Mouse (Mus musculus): ENCODE data around the gene Ndnf. TPM values are rescaled to one million over a fixed set of nuclear protein-coding genes. Genes with fewer than 3 reads are reported as not detected.

Gene Ndnf
- under 1 TPM; 0.25 to 0.74 TPM for polyA plus RNA-seq (2017; shearing (Covaris generic))

DNA sequence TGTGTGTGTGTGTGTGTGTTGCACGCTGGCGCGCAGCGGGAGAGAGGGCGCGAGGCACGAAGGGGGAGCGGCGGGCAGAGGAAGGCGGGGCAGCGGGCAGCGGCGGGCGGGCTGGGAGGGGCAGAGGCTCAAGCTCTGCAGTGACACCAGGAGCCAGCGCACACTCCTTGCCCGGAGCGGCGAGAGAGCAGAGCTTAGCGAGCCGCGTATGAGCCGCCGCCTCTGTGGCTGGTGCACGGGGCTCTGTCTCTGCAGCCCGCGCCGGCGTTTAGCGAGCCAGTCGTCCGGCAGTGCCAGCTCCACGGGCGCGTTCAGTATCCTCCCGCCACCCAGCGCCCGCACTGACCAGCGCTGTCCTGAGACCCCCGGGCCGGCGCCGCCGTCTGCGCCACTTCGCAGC, at the start of gene Ndnf:
TSS of gene Ndnf (plus strand) at position 140 of the 400 bp plus-strand sequence.
- peak; percentile 60 for ATAC-seq

DNA sequence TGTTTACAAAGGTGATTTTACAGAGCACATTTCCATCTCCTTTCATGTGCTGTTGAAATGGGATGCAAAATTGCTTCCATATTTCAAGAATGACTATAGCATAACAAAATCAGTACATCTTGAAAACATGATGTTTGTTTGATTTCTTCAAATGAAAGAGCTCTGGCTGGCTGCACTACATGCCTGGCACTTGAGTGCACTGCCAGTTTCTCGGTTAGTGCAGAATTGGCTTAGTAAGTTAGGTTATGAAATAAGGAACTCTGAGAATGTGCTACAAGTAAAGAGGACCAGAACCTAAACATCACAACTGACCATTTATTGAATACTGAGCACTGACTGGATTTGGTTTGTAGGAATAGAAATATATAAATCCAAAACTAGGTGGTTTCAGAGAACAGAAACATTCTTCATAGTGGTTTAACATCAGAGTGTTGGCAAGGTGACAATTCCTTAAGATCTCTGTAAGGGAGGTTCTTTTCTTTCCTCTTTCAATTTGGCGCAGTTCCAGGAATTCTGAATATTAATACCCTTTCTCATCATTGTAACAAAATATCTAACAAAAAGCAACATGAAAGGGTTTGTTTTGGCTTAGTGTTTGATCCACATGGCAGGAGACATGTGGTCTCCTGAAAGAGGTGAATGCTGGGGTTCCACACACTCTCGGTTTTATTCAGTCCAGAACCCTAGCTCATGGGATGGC, 48.2 kb upstream of the Ndnf start:
- ATAC-seq: no peak

GRCm38 (mm10) chr6:65630578-65630977, 40.8 kb upstream of the Ndnf start:
- ATAC-seq: no peak

- ATAC-seq: no peak
These were observed 39.2 kb upstream of the Ndnf start for GRCm38 (mm10) chr6:65632184-65632583.

DNA sequence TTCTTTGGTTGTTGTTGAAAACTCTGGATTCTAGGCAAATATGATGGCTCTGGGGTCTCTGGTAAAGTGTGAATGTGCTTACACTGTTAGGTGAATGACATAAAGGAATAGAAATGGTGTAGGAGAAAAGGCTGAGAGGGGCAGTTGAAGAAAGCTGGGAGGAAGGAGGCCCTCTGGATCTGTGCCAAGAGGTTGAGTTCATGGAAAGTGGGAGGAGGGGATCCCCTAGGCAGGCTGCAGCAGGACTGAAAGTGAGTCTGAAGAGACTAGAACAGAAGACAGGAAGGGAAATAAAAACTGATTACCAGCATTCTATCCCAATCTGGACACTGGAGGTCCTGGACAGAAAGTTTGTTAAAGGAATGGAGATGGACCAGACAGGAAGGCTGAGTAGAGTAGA, 29.0 kb upstream of the Ndnf start:
- no peak for ATAC-seq

DNA sequence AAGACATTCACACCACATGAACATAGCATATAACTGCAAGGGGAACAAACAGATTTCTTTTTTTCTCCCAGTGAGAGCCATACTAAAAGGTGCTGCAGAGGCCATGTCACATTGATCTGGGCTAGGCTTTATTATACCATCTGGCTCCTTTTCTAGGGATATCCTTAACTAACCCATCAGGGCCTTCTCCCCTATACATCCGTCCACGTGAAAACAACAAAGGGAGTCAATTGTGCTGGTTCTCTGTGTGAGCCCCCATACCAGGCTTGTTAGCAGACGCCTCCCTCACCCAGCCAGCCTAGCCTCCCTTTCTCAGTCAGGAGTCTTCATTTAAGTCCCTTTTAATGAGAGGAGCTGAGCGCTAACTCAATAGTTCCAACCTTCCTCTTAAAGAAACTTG, 27.3 kb upstream of the Ndnf start:
- ATAC-seq: no peak

DNA sequence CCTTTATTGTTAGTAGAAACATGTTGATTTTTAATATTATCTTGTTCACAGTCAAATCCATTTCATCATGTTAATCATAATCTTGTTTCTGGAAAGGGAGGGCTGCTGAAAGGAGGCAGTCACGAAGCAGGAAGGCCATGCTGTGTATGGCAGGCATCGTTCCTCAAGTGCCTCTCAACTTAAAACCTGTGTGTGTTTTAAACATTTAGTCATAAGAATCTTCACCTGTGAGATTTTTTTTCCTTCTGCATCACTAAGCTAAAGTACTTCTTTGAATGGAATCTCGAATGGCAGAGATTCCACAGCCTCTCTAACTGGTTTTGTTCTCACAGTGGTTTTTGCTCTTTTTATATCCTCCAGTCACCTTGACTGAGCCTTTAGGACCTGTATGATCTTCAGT, 25.0 kb upstream of the Ndnf start:
- no peak for ATAC-seq

- peak; percentile 98 for ATAC-seq
These were observed 23.7 kb upstream of the Ndnf start for GRCm38 (mm10) chr6:65647731-65648130.

DNA sequence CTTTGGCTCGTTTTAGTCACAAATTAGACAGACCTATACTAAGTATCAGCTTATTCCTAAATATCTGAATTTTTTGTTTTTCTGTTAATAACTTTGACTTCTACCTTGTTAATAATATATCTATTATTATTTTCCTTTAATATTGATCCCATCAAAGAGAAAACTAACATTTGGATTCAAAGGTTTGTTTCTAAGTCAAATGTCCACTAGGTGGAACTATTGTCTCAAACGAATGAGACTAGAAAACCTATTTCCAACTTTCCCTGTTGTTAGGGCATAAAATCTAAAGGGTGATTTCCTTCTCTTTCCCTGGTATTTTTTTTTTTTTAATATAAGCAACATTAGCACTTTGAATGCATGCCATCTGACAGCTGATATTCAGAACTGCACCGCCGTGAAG, 20.0 kb upstream of the Ndnf start:
- no peak for ATAC-seq

DNA sequence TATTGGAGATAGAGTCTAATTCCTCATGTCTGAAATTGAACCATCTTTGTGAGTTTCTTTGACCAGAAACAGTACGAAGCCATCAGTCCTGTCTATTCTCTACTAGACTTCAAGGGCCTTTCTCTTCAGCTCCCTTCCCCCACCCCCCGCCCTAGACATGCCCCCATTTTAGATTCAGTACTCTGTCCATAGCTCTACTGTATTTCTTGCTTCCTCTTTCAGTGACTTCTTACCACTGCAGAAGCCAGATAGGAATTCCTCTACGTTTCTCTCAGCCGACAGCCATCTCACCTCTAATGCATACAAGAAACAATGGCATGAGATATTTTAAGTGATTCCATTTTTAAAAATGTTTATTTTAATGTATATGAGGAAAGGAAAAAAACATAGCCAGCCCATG, 10.1 kb upstream of the Ndnf start:
- ATAC-seq: no peak

DNA sequence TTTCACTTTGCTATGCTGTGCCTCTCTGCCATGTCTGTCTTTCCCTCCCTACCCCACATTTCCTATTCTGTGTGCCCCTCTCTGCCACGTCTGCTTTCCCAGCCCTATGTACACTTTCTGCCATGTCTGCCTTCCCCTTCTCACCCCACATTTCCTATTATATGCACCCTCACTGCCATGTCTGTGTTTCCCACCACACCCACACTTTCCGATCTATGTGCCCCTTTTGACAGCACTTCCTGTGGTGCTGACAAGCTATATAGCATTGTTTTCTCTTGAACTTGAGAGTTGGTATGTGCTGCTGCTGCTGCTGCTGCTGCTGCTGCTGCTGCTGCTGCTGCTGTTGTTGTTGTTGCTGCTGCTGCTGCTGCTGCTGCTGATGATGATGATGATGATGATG, 9.3 kb upstream of the Ndnf start:
- ATAC-seq: peak; percentile 93

- no peak for ATAC-seq
These were observed 7.4 kb upstream of the Ndnf start for GRCm38 (mm10) chr6:65663990-65664389.

DNA sequence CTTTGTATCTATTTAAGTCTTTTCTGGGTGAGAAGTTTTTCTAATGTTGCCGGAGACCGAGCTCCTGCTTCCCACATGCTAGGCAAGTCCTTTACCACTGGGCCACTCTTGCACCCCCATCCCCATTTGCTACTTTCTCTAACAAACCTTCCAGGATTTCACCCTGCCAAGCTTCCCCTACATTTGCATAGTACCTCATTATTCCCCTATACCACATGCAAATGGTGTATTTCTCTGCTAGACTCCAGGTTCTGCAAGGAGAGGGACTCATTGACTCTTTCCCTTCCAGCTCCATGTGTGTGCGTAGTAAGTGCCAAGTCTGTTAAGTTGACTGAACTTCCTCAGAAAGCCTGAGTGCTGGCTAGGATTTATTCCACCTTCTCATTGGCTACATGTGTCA, 5.1 kb upstream of the Ndnf start:
- ATAC-seq: no peak

GRCm38 (mm10) chr6:65669971-65670370, 1.4 kb upstream of the Ndnf start:
- ATAC-seq: no peak

GRCm38 (mm10) chr6:65670981-65671411, 394 bp upstream of the Ndnf start:
- ATAC-seq: no peak

- peak; percentile 48 for ATAC-seq
These were observed 991 bp downstream of the Ndnf start for GRCm38 (mm10) chr6:65672131-65673031.

DNA sequence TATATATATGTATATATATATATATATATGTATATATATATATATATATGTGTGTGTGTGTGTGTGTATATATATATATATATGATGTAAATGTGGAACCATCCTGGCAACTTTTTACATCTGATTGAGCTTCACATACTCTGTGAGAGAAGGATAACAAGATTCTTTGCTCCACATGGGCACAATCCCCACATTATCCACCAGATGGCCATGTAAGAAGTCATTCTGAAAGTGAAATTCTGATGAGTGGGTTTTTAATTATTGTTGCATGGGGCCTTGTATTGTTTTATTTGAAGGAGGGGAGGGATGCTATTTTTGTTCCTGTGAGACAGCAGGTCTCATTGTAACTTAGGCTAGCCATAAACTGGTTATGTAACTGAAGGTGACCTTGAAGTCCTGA, 22.5 kb downstream of the Ndnf start:
- ATAC-seq: no peak

DNA sequence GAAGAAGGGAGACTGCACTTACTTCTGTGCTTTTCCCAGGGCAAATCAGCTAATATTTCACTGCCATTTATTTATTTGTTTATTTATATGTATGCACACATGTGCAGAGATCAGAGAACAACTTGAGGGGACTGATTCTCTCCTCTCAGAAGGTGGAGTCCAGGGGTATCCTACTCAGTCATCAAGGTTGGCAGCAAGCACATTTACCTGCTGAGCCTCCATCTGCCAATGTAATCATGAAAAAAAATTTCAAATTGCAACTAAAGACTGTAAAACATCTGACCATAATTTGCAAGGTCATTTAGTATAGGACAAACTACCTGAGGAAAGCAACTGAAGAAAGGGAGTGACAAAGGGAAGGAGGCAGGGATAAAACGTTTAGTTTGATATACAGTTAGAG, 49.3 kb downstream of the Ndnf start:
- ATAC-seq: no peak

- ATAC-seq: no peak
These were observed 54.3 kb downstream of the Ndnf start for GRCm38 (mm10) chr6:65725677-65726076.

- ATAC-seq: no peak
These were observed 56.9 kb downstream of the Ndnf start for GRCm38 (mm10) chr6:65728261-65728660.

GRCm38 (mm10) chr6:65739442-65739841, 68.1 kb downstream of the Ndnf start:
- ATAC-seq: no peak

DNA sequence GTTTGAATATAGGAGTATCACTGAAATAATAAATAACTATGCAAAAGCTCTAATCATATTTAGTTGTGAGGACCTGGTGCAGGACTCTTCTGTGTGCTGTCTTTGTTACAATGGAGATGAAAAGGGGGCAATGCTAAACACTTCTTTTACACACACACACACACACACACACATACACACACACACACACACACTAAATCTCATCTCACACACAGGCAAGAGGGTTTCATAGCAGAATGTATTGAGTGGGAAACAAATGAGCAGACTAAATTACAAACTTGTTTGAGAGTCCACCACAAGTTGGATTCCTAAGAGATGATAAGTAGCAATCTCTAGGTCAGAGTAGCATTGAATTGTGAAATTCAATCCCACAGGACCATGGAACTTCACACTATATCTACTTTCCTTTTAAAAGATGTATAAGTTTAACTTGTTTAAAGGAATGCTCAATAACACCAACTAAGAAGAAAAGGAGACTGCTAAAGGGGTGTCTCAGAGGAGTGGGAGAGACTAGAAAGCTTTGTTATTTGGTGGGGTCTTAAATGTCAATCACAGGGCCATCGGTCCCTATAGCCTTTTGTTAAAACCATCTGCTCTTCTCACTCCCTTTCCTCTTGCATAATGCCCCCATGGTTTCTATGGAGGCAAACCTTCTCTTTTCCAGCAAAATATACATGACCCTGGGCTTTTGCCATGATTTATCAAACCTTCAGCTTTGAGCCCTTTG, 71.9 kb downstream of the Ndnf start:
- no peak for ATAC-seq

DNA sequence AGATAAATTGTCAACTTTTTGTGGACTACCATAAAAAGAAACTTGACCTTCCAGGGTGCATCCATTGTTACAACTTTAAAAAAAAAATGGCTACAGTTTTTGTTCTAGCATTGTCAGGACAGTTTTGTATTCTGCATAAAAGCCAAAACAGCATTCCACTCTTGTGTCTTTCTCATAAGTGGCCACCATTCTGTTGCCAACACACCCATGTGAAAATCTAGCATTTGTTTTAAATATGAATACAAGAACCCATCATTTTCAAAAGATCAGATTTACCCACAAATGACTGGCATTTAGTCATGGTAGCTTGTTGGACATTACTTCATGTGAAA, 72.4 kb downstream of the Ndnf start:
- no peak for ATAC-seq
